Mouse (Mus musculus): ENCODE measurements around the gene Nrxn2. TPM values are rescaled to one million over a fixed set of nuclear protein-coding genes. Genes with fewer than 3 reads are reported as not detected.

The Nrxn2 gene
- polyA plus RNA-seq (2015; fragmentation: Nextera tagmentation; extraction: Ambion mirVana), result 1.1 and 2.0 TPM in 2 replicates

DNA sequence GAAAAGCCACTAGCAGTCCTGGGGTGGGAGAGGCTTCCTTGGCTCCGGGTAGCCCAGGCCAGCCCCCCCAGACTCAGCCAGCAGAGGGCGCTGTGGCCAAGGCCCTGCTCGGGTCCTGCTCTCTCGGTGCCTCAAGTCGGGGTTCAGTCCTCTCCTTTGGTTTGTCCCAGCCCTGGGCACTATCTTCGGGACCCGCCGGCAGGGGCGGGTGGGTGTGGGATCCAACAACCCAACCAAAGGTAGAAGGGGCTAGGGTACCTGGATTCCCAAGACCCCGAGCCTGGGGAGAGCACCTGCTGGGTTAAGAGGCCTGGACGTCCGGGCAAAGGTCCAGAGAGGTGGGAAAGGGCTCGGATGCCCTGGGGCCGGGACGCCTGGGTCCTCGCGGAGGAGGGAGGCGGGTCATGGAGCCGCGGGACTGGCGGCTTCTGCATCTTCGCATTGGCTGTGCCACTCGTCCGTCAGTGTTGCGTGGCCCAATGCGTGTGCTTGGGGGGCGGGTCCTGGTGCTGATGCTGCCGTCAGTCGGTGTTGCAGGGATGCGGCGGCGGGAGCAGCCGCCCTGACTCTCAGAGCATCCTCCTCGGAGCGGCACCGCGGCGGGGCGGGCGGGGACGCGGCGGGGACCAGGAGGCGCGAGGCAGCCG, at the start of gene Nrxn2:
Gene Nrxn2, plus strand, starts transcription at position 499 of the 647 bp plus-strand sequence.
- Histone ChIP-seq H3K4me2 (replicated peaks) (peak within 1 kb of the TSS; percentile 96), H3K27ac (no peak within 1 kb of the TSS; the same call in 1 of the 2 replicates), H3K27me3 (replicated peaks) (peaks cover 52% of the 10 kb centered on the region), H3K9ac (peak within 1 kb of the TSS; percentile 49), H3K9me3 (no peaks in the 10 kb centered on the region), H3K36me3 (no peaks in the 10 kb centered on the region), H3K4me1 (replicated peaks) (peaks cover 15% of the 10 kb centered on the region; the same call in 1 of the 2 replicates), H3K4me3 (replicated peaks) (peak within 1 kb of the TSS; percentile 44)
- ATAC-seq, result peak; percentile 84
- WGBS, result under 1% methylated on average over 34 of the region's 46 CpGs

DNA sequence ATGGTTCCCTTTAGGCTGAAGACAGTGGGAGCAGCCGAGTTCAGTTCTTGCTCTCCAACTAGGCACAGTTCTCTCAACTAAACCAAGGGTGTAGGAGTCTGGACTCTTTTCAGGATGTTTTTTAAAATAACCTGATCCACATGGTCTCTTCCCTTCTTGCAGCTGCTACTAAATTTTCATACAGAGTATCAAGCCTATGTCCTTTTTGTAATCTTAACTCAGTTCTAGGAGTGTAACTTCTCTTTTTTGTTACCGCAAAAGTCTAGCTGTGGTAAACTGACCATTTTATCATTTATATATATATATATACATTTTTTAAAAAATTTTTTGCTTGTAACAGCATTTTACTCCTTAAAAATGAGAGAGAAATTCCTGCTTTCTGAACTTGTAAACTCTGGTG, 48.4 kb upstream of the Nrxn2 start:
- no peaks in the 10 kb centered on the region for H3K9me3 ChIP-seq
- peaks cover 8% of the 10 kb centered on the region for H3K4me1 ChIP-seq (replicated peaks)
- H3K4me2 ChIP-seq (replicated peaks), result no peak overlapping the region
- 89% methylated on average over 2 of the region's 2 CpGs for WGBS
- H3K4me3 ChIP-seq (replicated peaks), result no peak overlapping the region
- H3K36me3 ChIP-seq, result peaks cover 58% of the 10 kb centered on the region
- no peak overlapping the region for H3K27ac ChIP-seq
- H3K27me3 ChIP-seq (replicated peaks), result no peaks in the 10 kb centered on the region
- ATAC-seq, result no peak
- H3K9ac ChIP-seq, result no peak overlapping the region

DNA sequence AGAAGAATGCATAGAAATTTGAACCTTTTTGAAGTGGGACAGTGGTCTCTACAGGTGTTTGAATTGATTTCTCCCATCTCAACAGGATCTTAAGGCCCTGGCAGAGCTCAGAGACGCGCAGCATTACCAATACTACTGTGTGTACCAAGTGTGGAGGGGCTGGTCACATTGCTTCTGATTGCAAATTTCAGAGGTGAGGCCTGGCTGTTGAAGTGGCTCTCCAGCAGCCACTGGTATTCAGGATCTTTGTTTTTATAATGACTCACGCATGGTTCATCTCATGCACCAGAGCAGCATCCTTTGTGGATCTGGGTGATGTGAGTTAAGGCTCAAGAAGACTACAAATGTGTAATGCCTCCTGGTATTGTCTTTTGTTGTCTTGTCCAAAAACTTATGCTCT, 46.1 kb upstream of the Nrxn2 start:
- no peak overlapping the region for H3K9ac ChIP-seq
- no peaks in the 10 kb centered on the region for H3K27me3 ChIP-seq (replicated peaks)
- no peaks in the 10 kb centered on the region for H3K9me3 ChIP-seq
- ATAC-seq, result no peak
- H3K4me1 ChIP-seq (replicated peaks), result 0 out of 2 replicates have a peak, but pooled peaks cover 3% of the 10 kb centered on the region
- H3K4me2 ChIP-seq (replicated peaks), result no peak overlapping the region
- peaks cover 72% of the 10 kb centered on the region for H3K36me3 ChIP-seq
- H3K4me3 ChIP-seq (replicated peaks), result no peak overlapping the region
- 91% methylated on average over 3 of the region's 3 CpGs for WGBS
- no peak overlapping the region for H3K27ac ChIP-seq

DNA sequence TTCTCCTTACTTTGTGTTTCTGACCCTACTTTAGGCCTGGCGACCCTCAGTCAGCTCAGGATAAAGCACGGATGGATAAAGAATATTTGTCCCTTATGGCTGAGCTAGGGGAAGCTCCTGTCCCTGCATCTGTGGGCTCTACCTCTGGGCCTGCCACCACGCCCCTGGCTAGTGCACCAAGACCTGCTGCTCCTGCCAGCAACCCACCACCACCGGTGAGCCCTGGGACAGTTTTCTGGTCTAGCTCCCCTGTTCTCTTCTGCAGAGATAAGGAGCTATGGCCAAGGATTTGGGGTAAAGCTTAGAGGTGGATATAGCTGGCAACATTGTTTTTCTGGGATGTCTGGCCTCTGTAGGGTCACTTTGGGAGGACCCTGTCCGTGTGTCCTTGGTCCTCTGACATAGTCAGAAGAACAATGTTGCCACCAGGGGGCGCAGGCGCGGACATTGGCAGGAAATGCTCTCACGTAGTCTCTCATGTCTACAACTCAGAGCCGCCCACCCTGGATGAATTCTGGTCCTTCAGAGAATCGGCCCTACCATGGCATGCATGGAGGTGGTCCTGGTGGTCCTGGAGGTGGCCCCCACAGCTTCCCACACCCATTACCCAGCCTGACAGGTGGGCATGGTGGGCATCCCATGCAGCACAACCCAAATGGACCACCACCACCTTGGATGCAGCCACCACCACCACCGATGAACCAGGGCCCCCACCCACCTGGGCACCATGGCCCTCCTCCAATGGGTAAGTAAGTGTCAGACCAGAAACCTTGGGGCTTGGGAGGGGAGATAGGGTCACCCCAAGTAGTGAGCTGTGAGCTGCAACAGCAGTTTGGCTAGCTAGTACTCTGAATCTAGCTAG, 44.8 kb upstream of the Nrxn2 start:
- no peak for ATAC-seq
- Histone ChIP-seq H3K27me3 (replicated peaks) (no peaks in the 10 kb centered on the region), H3K9ac (no peak overlapping the region), H3K27ac (no peak overlapping the region), H3K36me3 (peaks cover 82% of the 10 kb centered on the region), H3K4me3 (replicated peaks) (no peak overlapping the region), H3K9me3 (no peaks in the 10 kb centered on the region), H3K4me2 (replicated peaks) (no peak overlapping the region), H3K4me1 (replicated peaks) (0 out of 2 replicates have a peak, but pooled peaks cover 3% of the 10 kb centered on the region)
- 70% methylated on average over 12 of the region's 12 CpGs for WGBS

DNA sequence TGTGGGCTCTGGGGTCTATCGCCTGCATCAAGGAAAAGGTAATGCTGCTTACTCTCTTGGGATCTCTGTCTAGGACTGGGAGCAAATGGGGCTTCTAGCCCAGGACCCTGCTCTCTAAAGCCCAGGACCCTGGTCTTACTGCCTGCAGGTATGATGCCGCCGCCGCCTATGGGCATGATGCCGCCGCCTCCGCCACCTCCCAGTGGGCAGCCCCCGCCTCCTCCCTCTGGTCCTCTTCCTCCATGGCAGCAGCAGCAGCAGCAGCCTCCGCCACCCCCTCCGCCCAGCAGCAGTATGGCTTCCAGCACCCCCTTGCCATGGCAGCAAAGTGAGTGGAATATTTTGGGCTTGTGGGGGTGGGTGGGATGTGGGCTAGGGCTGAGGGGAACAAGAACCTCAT, 44.0 kb upstream of the Nrxn2 start:
- Histone ChIP-seq H3K4me3 (replicated peaks) (no peak overlapping the region), H3K9me3 (no peaks in the 10 kb centered on the region), H3K27ac (no peak overlapping the region), H3K9ac (no peak overlapping the region), H3K27me3 (replicated peaks) (no peaks in the 10 kb centered on the region), H3K4me1 (replicated peaks) (0 out of 2 replicates have a peak, but pooled peaks cover 3% of the 10 kb centered on the region), H3K4me2 (replicated peaks) (no peak overlapping the region), H3K36me3 (peaks cover 82% of the 10 kb centered on the region)
- WGBS, result 92% methylated on average over 10 of the region's 10 CpGs
- ATAC-seq, result no peak

DNA sequence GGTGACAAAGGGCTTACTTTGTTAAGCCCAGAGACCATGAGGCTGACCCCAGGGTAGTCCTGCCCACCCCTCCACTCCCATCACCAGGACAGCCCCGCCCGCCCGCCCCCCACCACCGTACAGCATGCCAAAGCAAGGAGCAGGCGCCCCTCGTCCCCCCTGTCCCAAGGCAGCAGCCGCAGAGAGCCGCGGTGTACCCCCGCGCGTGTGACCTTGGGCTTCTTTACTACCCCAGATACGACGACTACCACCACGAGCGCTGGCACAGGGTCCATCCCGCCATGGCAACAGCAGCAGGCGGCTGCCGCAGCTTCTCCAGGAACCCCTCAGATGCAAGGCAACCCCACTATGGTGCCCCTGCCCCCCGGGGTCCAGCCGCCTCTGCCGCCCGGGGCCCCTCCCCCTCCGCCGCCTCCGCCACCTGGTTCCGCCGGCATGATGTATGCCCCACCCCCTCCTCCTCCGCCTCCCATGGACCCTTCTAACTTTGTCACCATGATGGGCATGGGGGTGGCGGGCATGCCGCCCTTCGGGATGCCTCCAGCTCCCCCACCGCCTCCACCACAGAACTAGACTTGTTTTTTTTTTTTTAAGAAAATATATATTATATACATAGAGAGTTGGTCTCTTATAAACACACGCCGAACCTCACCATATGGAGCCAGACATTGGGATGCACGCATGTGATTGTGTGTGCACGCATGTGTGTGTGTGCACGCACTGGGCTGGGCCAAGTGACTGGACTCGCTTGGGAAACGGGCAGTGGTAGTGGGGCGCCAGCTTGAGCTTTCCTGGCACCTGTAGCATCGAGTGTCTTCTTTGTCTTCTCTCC, 42.9 kb upstream of the Nrxn2 start:
- Histone ChIP-seq H3K27me3 (replicated peaks) (no peaks in the 10 kb centered on the region), H3K36me3 (peaks cover 77% of the 10 kb centered on the region), H3K9ac (no peak overlapping the region), H3K4me1 (replicated peaks) (0 out of 2 replicates have a peak, but pooled peaks cover 3% of the 10 kb centered on the region), H3K4me3 (replicated peaks) (no peak overlapping the region), H3K4me2 (replicated peaks) (no peak overlapping the region), H3K9me3 (no peaks in the 10 kb centered on the region), H3K27ac (no peak overlapping the region)
- WGBS, result 90% methylated on average over 42 of the region's 42 CpGs
- ATAC-seq, result no peak

DNA sequence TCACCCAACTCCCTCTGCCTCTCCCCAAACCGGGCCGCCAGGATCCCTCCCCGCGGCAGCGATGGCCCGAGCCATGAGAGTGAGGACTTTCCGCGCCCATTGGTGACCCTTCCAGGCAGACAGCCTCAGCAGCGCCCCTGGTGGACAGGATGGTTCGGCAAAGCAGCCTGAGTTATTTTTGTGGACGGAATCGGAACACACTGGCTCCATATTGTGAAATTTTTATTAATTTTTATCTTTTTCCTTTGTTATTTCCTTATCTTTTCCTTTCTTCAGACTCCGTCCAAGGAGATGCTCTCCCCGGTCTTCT, 42.3 kb upstream of the Nrxn2 start:
- no peaks in the 10 kb centered on the region for H3K9me3 ChIP-seq
- no peak overlapping the region for H3K4me3 ChIP-seq (replicated peaks)
- no peak overlapping the region for H3K27ac ChIP-seq
- H3K27me3 ChIP-seq (replicated peaks), result no peaks in the 10 kb centered on the region
- WGBS, result 74% methylated on average over 14 of the region's 14 CpGs
- no peak overlapping the region for H3K4me2 ChIP-seq (replicated peaks)
- no peak overlapping the region for H3K9ac ChIP-seq
- 0 out of 2 replicates have a peak, but pooled peaks cover 3% of the 10 kb centered on the region for H3K4me1 ChIP-seq (replicated peaks)
- peaks cover 71% of the 10 kb centered on the region for H3K36me3 ChIP-seq
- no peak for ATAC-seq

DNA sequence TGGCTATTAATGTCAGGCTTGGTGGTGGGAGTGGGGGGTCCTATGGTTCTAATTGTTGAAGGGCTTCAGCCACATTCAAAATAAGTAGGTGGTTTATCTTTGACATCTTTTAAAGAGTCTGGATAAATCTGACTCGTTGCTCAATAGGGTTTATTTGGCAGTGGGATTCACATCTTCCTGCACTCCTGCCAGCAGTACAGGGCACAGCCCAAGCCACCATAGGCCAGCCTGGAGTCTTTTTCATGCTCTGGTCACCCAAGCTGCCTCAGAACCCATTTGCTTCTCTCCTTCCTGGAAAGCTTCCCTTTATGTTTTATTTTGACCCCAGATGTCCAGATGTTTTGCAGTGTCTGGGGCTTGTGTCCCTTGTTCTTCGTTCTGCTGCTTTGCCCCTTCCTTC, 41.9 kb upstream of the Nrxn2 start:
- H3K9ac ChIP-seq, result no peak overlapping the region
- 73% methylated on average over 2 of the region's 2 CpGs for WGBS
- no peak for ATAC-seq
- no peaks in the 10 kb centered on the region for H3K27me3 ChIP-seq (replicated peaks)
- peaks cover 67% of the 10 kb centered on the region for H3K36me3 ChIP-seq
- no peak overlapping the region for H3K27ac ChIP-seq
- H3K4me1 ChIP-seq (replicated peaks), result 0 out of 2 replicates have a peak, but pooled peaks cover 3% of the 10 kb centered on the region
- no peak overlapping the region for H3K4me2 ChIP-seq (replicated peaks)
- H3K9me3 ChIP-seq, result no peaks in the 10 kb centered on the region
- H3K4me3 ChIP-seq (replicated peaks), result no peak overlapping the region

DNA sequence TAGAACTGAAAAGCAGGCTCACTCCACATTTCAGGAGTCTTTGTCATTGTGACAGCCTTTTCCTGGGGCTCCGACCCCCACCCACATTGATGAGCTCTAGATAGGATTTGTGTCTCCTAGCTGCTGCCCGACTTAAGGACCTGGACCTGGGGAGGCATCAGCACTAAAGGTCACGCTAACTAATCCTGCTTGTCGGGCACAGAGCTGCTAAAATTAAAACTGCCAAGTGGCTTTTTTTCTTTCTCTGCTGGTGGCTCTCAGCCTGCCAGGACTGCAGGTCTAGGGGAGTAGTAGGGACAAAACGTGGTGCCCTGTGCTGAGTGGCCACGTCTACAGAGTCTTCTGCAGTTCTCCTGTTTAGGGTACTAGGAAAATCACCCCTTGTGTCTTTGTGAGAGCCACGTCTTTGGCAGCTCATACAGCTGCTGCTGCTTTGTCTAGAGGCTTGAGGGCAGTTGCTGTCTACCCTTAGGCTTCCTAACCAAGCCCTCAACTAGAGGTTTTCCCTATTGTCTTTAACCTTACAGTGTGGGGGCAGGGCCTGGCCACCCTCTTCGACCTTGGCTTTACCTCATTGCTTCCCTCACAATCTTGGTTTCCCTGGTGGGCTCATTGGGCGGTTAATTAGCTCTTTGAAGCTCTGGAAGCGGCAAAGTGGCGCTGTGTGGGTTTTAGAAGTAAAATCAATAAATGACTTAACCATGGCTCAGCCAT, 41.0 kb upstream of the Nrxn2 start:
- Histone ChIP-seq H3K27me3 (replicated peaks) (no peaks in the 10 kb centered on the region), H3K9me3 (no peaks in the 10 kb centered on the region), H3K4me2 (replicated peaks) (no peak overlapping the region), H3K36me3 (peaks cover 58% of the 10 kb centered on the region), H3K27ac (no peak overlapping the region), H3K4me3 (replicated peaks) (no peak overlapping the region), H3K4me1 (replicated peaks) (0 out of 2 replicates have a peak, but pooled peaks cover 3% of the 10 kb centered on the region), H3K9ac (no peak overlapping the region)
- 83% methylated on average over 11 of the region's 11 CpGs for WGBS
- no peak for ATAC-seq

DNA sequence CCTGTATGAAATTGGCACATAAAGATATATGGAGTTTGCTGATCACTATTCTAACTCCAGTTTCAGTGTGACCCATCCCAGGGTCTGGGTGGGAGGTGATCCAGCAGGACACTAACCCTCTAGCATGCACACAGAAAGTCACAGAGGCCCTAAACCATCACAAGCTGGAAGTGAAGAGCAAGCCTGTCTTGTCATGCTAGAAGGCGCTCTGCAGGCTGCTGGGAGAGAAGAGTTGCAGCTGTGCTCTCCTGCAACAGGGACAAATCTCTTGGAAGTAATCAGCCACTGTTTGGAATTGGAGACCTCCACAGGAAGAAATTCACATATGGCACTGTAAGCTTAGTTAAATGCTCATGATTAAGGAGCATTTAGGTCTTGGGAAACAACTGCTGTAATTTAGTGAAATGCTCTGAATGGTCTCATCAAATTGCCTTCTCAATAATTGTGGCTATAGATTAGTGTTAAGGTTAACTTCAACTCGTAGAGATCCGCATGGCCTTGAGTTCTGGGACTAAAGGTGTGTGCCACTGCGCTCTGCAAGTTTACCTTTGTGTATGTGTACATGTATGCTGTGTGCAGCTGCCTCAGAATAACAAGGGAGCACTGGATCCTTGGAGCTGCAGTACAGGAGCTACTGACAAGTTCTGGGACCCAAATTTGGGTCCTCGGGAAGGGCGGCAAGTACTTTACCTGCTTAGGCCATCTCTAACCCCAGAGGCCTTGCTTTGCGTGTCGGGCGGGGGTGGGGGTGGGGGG, 37.9 kb upstream of the Nrxn2 start:
- peaks cover 29% of the 10 kb centered on the region for H3K36me3 ChIP-seq
- peaks cover 12% of the 10 kb centered on the region for H3K4me1 ChIP-seq (replicated peaks)
- H3K9me3 ChIP-seq, result no peaks in the 10 kb centered on the region
- no peak for ATAC-seq
- H3K27ac ChIP-seq, result no peak overlapping the region
- no peaks in the 10 kb centered on the region for H3K27me3 ChIP-seq (replicated peaks)
- WGBS, result 83% methylated on average over 9 of the region's 9 CpGs
- no peak overlapping the region for H3K9ac ChIP-seq
- H3K4me2 ChIP-seq (replicated peaks), result no peak overlapping the region
- no peak overlapping the region for H3K4me3 ChIP-seq (replicated peaks)

DNA sequence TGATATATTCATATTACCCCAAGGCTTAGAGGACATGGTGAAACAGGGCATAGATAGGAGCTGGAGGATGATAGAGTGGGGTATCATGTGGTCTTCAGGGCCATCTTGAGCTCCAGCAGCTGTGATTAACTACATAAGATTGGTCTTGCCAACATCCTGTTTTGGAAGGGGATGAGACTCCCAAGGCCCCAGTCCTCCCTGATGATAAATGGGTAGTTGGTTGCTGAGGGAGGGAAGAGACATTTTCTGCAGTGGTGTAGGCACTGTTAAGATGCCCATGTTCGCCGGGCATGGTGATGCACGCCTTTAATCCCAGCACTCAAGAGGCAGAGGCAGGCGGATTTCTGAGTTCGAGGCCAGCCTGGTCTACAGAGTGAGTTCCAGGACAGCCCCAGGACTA, 37.3 kb upstream of the Nrxn2 start:
- H3K9me3 ChIP-seq, result no peaks in the 10 kb centered on the region
- H3K9ac ChIP-seq, result no peak overlapping the region
- H3K4me1 ChIP-seq (replicated peaks), result peaks cover 12% of the 10 kb centered on the region
- no peak for ATAC-seq
- 93% methylated on average over 5 of the region's 5 CpGs for WGBS
- no peak overlapping the region for H3K27ac ChIP-seq
- H3K36me3 ChIP-seq, result peaks cover 23% of the 10 kb centered on the region
- H3K27me3 ChIP-seq (replicated peaks), result no peaks in the 10 kb centered on the region
- H3K4me2 ChIP-seq (replicated peaks), result no peak overlapping the region
- H3K4me3 ChIP-seq (replicated peaks), result no peak overlapping the region

All from intestine, embryonic 15.5 days (tissue).